Mouse (Mus musculus) heart, embryonic 10.5 days (tissue): Measurements from ENCODE around the gene Cux1. TPM values are rescaled to one million over a fixed set of nuclear protein-coding genes. Genes with fewer than 3 reads are reported as not detected.

Experiments used
- DNase-seq: peaks from one replicate; pipeline ENCODE4 v3.0.0-alpha.2; 2017; ENCODE audit warnings: low spot score
- H3K27ac ChIP-seq: fragments of 300-500 bp; sonication (generic); 2 replicates; pipeline ENCODE4 v1.5.1; 2016; ENCODE audit warnings: mild to moderate bottlenecking
- H3K27me3 ChIP-seq: fragments of 300-500 bp; sonication (generic); 2 replicates; pipeline ENCODE4 v1.6.1; 2016; ENCODE audit warnings: mild to moderate bottlenecking; ENCODE audit not compliant: poor library complexity, insufficient read depth, severe bottlenecking
- H3K36me3 ChIP-seq: fragments of 300-500 bp; sonication (generic); 2 replicates; pipeline ENCODE4 v1.6.1; 2016; ENCODE audit warnings: mild to moderate bottlenecking, moderate library complexity
- H3K4me1 ChIP-seq: fragments of 300-500 bp; sonication (generic); 2 replicates; pipeline ENCODE4 v1.6.1; 2016; ENCODE audit warnings: mild to moderate bottlenecking
- H3K4me3 ChIP-seq: fragments of 300-500 bp; sonication (generic); 2 replicates; pipeline ENCODE4 v1.5.1; 2016; ENCODE audit warnings: mild to moderate bottlenecking, moderate library complexity
- H3K9me3 ChIP-seq: fragments of 300-500 bp; sonication (generic); 2 replicates; pipeline ENCODE4 v1.6.1; 2016; ENCODE audit warnings: mild to moderate bottlenecking, moderate library complexity
- WGBS: fragments of 180-500 bp; shearing (Covaris S2); methylation state at CpG from one replicate; pipeline ENCODE4 v1.1.7; 2016; 5-methylcytosine and 5-hydroxymethylcytosine counted together
- polyA plus RNA-seq: library from polyadenylated mRNA; unstranded; fragments of >200 nt; fragmentation: Nextera tagmentation; extraction: Ambion mirVana; gene quantifications from 2 replicates; pipeline ENCODE4 v1.2.1, GENCODE M21; 2016

Gene Cux1
- polyA plus RNA-seq, 1 experiment from 2014 or later: 65.8 TPM

GRCm38 (mm10) chr5:136548776-136549175, 18.5 kb downstream of the Cux1 start:
- H3K27ac ChIP-seq: no peak overlapping the region
- no peaks in the 10 kb centered on the region for H3K9me3 ChIP-seq
- 84% methylated on average over 2 of the region's 2 CpGs for WGBS
- H3K4me1 ChIP-seq: peaks cover 51% of the 10 kb centered on the region
- no peak overlapping the region for H3K4me3 ChIP-seq
- no peaks in the 10 kb centered on the region for H3K36me3 ChIP-seq
- no peak for DNase-seq
- H3K27me3 ChIP-seq: no peaks in the 10 kb centered on the region

- Histone ChIP-seq H3K4me1 (peaks cover 33% of the 10 kb centered on the region), H3K27me3 (no peaks in the 10 kb centered on the region), H3K9me3 (no peaks in the 10 kb centered on the region), H3K27ac (no peak overlapping the region), H3K36me3 (no peaks in the 10 kb centered on the region), H3K4me3 (no peak overlapping the region)
- 49% methylated on average over 4 of the region's 4 CpGs for WGBS
- no peak for DNase-seq
Observed at GRCm38 (mm10) chr5:136545061-136545460, 22.2 kb downstream of the Cux1 start.

- H3K4me3 ChIP-seq: no peak overlapping the region
- H3K9me3 ChIP-seq: no peaks in the 10 kb centered on the region
- peaks cover 45% of the 10 kb centered on the region for H3K4me1 ChIP-seq
- H3K27ac ChIP-seq: no peak overlapping the region
- no peak for DNase-seq
- no peaks in the 10 kb centered on the region for H3K27me3 ChIP-seq
- no peaks in the 10 kb centered on the region for H3K36me3 ChIP-seq
Observed at GRCm38 (mm10) chr5:136543171-136543570, 24.1 kb downstream of the Cux1 start.

GRCm38 (mm10) chr5:136540952-136541351, 26.3 kb downstream of the Cux1 start:
- no peak overlapping the region for H3K4me3 ChIP-seq
- peaks cover 58% of the 10 kb centered on the region for H3K4me1 ChIP-seq
- DNase-seq: no peak
- H3K27ac ChIP-seq: peak overlapping the region; percentile 56; the same call in 1 of the 2 replicates
- H3K36me3 ChIP-seq: no peaks in the 10 kb centered on the region
- no peaks in the 10 kb centered on the region for H3K27me3 ChIP-seq
- no peaks in the 10 kb centered on the region for H3K9me3 ChIP-seq

- WGBS: 48% methylated on average over 5 of the region's 5 CpGs
- Histone ChIP-seq H3K27ac (peak overlapping the region; percentile 56), H3K27me3 (no peaks in the 10 kb centered on the region), H3K4me3 (no peak overlapping the region), H3K9me3 (no peaks in the 10 kb centered on the region), H3K4me1 (peaks cover 58% of the 10 kb centered on the region), H3K36me3 (no peaks in the 10 kb centered on the region)
- no peak for DNase-seq
Observed at GRCm38 (mm10) chr5:136540055-136540838, 27.0 kb downstream of the Cux1 start.

GRCm38 (mm10) chr5:136536753-136537152, 30.5 kb downstream of the Cux1 start:
- no peak for DNase-seq
- H3K9me3 ChIP-seq: no peaks in the 10 kb centered on the region
- WGBS: 84% methylated on average over 4 of the region's 4 CpGs
- H3K27ac ChIP-seq: no peak overlapping the region
- peaks cover 82% of the 10 kb centered on the region for H3K4me1 ChIP-seq
- H3K27me3 ChIP-seq: no peaks in the 10 kb centered on the region
- H3K36me3 ChIP-seq: no peaks in the 10 kb centered on the region
- no peak overlapping the region for H3K4me3 ChIP-seq

- no peak for DNase-seq
- H3K27me3 ChIP-seq: no peaks in the 10 kb centered on the region
- H3K4me1 ChIP-seq: peaks cover 85% of the 10 kb centered on the region
- H3K36me3 ChIP-seq: no peaks in the 10 kb centered on the region
- H3K9me3 ChIP-seq: no peaks in the 10 kb centered on the region
- no peak overlapping the region for H3K4me3 ChIP-seq
- 65% methylated on average over 5 of the region's 5 CpGs for WGBS
- H3K27ac ChIP-seq: no peak overlapping the region; the same call in 1 of the 2 replicates
Observed at GRCm38 (mm10) chr5:136535976-136536725, 31.1 kb downstream of the Cux1 start.

GRCm38 (mm10) chr5:136535204-136535603, 32.1 kb downstream of the Cux1 start:
- DNase-seq: no peak
- Histone ChIP-seq H3K36me3 (no peaks in the 10 kb centered on the region), H3K27ac (no peak overlapping the region), H3K27me3 (no peaks in the 10 kb centered on the region), H3K4me1 (peaks cover 80% of the 10 kb centered on the region), H3K9me3 (no peaks in the 10 kb centered on the region), H3K4me3 (no peak overlapping the region)
- 50% methylated on average over 1 of the region's 1 CpGs for WGBS

- no peaks in the 10 kb centered on the region for H3K27me3 ChIP-seq
- no peaks in the 10 kb centered on the region for H3K36me3 ChIP-seq
- 79% methylated on average over 11 of the region's 11 CpGs for WGBS
- H3K4me3 ChIP-seq: no peak overlapping the region
- no peak for DNase-seq
- H3K27ac ChIP-seq: no peak overlapping the region
- H3K4me1 ChIP-seq: peaks cover 69% of the 10 kb centered on the region
- H3K9me3 ChIP-seq: no peaks in the 10 kb centered on the region
Observed at GRCm38 (mm10) chr5:136533371-136534276, 33.7 kb downstream of the Cux1 start.

- Histone ChIP-seq H3K9me3 (no peaks in the 10 kb centered on the region), H3K27ac (peak overlapping the region; percentile 37; the same call in 1 of the 2 replicates), H3K36me3 (no peaks in the 10 kb centered on the region), H3K4me1 (peaks cover 57% of the 10 kb centered on the region), H3K4me3 (0 out of 2 replicates have a peak overlapping the region, but pooled peaks have one; percentile 12), H3K27me3 (no peaks in the 10 kb centered on the region)
- DNase-seq: no peak
- 42% methylated on average over 2 of the region's 2 CpGs for whole genome bisulfite sequencing
Observed at GRCm38 (mm10) chr5:136531674-136532365, 35.5 kb downstream of the Cux1 start.

GRCm38 (mm10) chr5:136530931-136531330, 36.4 kb downstream of the Cux1 start:
- DNase-seq: no peak
- Histone ChIP-seq H3K27ac (0 out of 2 replicates have a peak overlapping the region, but pooled peaks have one; percentile 37), H3K9me3 (no peaks in the 10 kb centered on the region), H3K27me3 (no peaks in the 10 kb centered on the region), H3K4me1 (peaks cover 57% of the 10 kb centered on the region), H3K36me3 (no peaks in the 10 kb centered on the region), H3K4me3 (no peak overlapping the region)
- 100% methylated on average over 1 of the region's 1 CpGs for WGBS

- H3K36me3 ChIP-seq: no peaks in the 10 kb centered on the region
- no peak for DNase-seq
- peaks cover 48% of the 10 kb centered on the region for H3K4me1 ChIP-seq
- no peak overlapping the region for H3K4me3 ChIP-seq
- no peaks in the 10 kb centered on the region for H3K9me3 ChIP-seq
- no peak overlapping the region for H3K27ac ChIP-seq
- H3K27me3 ChIP-seq: no peaks in the 10 kb centered on the region
Observed at GRCm38 (mm10) chr5:136529165-136529564, 38.1 kb downstream of the Cux1 start.
